Mouse (Mus musculus) cerebellum, postnatal 10 days (tissue): ENCODE measurements around the gene Taldo1.
"Not testable (repeated sequence)": the region's sequence is repeated elsewhere in the genome, so short reads cannot be mapped to it uniquely, and the experiment has no call there.

ENCODE experiments used
- DNase-seq, 2 experiments: peaks; one replicate each; pipeline ENCODE4 v3.0.0; 2021; ENCODE audit warnings: mixed read lengths in 2 of 2

The Taldo1 gene

DNA sequence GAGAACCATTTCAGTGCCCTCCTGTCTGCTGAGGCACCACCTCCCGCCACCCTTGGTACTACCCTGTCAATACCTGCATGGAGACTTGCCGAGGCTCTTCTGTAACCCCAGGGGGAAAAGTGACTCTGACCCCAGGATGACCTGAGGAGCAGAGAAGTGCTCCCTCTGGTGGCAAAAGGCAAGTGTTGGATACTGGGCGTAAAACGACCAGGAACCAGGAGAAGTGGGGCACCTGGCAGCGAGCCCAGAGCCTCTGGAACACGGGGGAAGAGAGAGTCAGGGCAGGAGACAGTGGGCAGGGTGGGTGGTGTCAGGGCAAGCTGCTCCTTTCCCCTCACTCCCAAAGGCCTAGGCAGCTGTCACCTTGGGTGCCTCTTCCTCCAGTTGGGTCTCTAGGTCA, 48.6 kb downstream of the Taldo1 start:
- DNase-seq: peak; percentile 85 to 88

GRCm38 (mm10) chr7:141441460-141441859, 49.5 kb downstream of the Taldo1 start:
- peak in 1 of 2 experiments; percentile 25 for DNase-seq

DNA sequence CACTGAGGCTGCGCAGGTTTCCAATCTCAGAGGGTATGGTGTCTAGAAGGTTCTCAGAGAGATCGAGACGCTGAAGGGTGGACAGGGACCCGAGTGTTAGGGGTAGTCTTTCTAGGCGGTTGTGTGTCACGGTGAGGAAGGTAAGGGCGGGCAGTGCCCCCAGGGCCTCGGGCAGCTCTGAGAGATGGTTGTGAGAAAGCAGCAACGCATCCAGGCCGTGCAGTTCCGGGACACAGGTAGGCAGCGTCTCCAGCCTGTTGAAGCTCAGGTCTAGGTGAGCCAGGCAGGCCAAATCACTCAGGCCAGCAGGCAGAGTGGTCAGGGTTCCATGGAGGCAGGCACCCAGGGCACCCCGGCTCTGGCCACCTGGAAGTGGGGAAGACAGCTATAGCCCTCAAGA, 50.2 kb downstream of the Taldo1 start:
- peak in 1 of 2 experiments; percentile 8 for DNase-seq

DNA sequence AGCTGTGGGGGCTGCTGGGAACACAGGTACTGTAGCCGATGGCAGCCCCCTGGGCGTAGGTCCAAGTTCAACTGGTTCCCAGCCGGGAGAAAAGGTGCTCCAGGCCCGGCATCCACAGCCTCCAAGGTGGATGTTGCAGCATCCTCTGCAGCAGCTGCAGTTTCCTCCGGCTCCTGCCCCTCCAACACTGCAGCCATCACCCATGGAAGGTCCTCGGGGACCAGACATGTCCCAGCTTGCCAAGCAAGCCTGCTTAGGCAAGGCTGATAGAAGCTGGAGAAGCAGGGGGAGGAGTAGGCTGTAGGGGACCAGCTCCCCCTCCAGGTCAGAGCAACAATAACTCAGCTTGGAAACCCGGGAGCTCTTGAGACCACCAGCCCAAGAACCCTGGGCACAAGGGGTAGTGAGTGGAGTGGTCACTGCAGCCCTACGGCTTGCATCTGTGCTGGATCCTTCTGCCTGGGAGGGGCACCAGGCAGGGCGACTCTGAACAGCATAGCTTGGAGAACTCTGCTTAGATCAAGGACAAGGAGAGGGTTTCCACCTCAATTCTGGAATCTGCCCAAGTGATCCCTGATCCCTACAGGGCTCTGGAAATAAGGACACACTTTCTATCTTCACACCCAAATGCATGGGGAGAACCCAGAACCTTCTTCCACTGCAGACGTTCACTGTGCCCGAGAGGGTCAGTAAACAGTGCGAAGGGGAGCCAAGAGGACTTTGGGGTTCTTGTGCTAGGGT, 51.3 kb downstream of the Taldo1 start:
- DNase-seq: peak; percentile 62 to 63

DNA sequence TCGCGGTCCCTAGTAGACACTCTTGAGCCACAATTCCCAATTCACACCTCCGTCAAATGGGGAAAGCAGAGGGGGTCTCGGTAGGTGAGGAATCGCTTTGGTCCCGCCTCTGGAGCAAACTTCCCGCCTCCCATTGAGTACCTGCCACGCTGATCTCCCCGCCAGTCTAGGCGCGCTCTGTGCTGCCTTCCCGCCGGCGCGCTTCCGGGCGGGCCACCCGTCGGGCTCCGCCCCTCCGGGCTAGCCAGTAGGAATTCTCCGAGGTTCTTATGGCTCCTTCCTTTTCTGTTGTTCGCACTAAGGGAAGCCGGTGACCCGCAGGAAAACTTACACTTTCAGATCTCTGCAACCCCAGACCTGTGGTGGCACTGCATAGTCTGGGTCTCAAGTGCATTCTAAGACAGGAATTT, 51.8 kb downstream of the Taldo1 start, which contains the start of gene Pidd1:
Gene Pidd1 (minus strand): TSS at position 198 of the 410 bp plus-strand sequence.
- DNase-seq: peak; percentile 43 to 57

- not testable (repeated sequence) for DNase-seq
Measured at GRCm38 (mm10) chr7:141446374-141446773, 54.4 kb downstream of the Taldo1 start.

DNA sequence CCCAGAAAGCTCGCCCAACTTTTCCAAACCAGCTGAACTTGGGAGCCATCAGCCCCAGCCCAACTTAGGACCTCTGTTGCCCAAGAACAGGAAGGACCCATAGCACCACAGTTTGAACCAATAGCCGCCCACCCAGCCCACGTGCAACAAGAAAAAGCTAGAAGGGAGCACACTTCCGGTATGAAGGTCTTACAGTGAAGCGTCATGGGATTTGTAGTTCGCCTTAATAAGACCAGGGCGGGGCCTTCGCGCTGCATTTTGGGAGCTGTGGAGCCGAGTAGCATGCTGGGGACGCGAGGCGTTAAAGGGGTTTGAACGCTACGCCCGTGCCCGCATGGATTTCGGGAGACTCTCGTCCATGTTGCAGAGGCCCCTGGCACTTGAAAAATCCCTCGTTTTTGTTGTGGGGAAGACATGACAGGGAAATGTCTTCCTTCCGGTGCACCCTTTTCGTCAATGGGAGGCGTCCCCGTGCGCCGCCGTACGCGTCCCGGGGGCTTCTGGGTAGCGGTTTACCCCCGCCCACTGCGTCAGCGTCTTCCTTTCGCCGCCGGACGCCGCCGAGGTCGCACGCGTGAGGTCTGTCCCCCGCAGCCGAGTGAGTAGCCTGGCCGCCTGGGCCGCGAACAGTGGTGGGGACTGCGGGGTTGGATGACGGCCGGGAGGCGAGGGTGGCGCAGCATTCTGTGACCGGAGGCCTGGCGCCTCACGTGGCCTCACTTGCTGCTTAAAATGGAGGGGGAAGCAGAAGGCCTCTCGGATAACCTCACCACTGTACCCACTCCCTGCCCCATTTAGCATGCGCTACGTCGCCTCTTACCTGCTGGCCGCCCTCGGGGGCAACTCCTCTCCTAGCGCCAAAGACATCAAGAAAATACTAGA, 55.4 kb downstream of the Taldo1 start, which contains the start of gene Rplp2:
Gene Rplp2 (plus strand): TSS at position 261 of the 882 bp plus-strand sequence.
- peak; percentile 96 to 97 for DNase-seq

- peak in 1 of 2 experiments; percentile 11 for DNase-seq
Measured at GRCm38 (mm10) chr7:141451928-141452327, 59.9 kb downstream of the Taldo1 start.
